Mouse (Mus musculus): ENCODE results near the gene Susd6.
"Not testable (repeated sequence)": the region's sequence is repeated elsewhere in the genome, so short reads cannot be mapped to it uniquely, and the experiment has no call there.

Gene Susd6

DNA sequence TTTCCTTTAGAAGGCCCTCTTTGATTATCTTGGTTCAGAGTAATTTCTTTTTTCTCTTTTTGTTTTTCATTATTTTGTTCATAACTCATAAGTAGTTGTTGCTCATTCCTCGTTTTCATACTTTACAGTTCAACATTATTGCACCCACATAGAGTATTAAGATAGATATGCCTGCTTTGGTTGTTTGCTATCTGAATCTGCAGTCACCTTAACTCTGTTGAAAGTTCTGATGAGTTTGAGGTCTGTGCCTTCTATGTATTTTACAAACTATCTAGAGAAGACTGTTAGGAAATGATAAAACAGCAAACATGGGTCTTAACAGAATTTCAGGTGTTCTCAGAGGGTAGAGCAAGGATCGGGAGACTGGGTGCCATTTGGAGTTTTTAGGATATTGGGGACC, 23.1 kb downstream of the Susd6 start:
- no peak for DNase-seq (ENCODE audit: low spot score)

- DNase-seq (ENCODE audit: low spot score), result no peak
These were observed 23.6 kb downstream of the Susd6 start for GRCm38 (mm10) chr12:80813872-80814271.

DNA sequence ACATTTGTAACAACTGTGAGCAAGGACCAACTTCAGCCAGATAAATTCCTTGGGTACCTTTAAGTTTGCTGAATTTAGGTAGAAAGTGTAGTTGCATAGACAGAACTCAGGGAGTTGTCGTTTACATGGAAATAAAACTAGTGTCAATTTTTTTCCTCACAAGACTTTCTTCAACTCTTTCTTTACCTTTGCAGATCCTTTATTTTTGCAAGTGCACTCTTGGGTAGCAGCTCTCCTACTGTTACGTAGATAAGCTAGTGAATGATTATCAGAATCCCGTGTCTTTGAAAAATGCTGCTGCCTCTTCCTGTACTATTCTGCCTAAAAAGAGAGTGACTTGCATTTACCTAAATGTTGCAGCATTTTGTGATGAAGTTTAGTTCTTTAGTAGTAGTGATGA, 24.2 kb downstream of the Susd6 start:
- no peak for DNase-seq (ENCODE audit: low spot score)

DNA sequence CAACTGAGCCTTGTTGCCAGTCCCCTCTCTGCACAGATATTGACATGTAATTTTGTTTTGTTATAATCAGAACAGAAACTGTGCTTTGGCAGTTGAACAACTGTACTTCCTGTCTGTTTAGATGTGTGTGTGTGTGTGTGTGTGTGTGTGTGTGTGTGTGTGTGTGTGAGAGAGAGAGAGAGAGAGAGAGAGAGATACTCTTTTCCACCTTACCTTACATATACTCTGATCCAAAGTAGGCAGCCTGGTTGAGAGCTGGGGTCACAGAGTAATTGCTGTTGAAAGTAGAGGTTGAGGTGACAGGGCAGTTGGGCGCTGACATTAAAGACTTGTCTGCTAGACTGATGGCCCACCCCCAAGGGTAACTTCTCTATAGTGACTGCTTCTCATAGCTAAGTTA, 25.0 kb downstream of the Susd6 start:
- no peak for DNase-seq (ENCODE audit: low spot score)

DNA sequence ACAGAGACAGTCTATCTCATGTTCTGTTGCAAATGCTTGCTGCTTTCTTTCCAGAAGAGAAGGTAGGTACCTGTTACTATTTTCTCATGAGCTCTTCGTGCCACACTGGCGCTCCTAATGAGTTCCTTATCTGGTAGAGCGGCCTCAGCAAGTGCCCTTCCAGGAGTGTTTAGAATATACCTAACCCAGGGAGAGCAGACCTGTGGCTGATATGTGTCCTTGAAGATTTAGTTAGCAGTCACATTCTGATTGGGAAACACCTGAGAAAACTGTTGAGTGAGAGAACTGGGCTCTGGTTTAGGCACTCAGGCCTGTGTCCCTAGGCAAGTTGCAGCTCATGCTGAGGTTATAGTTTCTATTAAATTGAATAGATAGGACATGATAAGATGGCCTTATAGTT, 25.6 kb downstream of the Susd6 start:
- no peak for DNase-seq (ENCODE audit: low spot score)

DNA sequence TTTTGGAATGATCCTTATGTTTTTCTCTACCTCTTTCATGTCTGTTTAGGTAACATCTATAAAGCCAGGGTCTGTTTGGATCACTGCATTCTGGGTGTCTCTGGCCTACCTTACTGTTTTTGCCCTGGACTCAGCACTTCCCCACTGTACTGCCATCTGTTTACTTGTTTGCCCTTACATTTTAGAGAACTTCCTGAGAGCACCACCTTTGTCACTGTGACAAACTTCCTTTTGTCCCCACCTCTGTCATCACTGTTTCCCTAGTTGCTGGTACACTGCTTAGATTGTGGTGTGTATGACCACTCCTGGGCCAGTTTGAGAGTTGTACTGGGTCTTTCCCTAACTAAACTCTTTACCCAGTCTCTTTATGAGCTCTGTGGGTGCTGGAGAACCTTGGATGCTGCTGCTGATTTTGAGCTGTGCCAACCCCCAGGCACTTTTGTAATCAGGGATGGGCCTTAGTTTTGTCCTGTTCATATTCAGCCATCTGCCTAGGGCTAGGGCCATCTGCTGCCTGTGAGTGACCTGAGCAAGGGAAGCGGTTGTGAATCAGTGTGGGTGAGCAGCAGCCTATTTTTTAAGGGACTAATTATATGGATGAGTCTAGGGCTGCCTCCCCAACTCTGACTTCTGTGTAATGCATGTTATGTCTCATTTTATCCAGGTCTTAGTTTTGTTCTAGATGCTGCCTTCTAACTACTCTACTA, 26.2 kb downstream of the Susd6 start:
- DNase-seq (ENCODE audit: low spot score), result no peak

- DNase-seq (ENCODE audit: low spot score), result no peak
These were observed 27.5 kb downstream of the Susd6 start for GRCm38 (mm10) chr12:80817697-80818235.

DNA sequence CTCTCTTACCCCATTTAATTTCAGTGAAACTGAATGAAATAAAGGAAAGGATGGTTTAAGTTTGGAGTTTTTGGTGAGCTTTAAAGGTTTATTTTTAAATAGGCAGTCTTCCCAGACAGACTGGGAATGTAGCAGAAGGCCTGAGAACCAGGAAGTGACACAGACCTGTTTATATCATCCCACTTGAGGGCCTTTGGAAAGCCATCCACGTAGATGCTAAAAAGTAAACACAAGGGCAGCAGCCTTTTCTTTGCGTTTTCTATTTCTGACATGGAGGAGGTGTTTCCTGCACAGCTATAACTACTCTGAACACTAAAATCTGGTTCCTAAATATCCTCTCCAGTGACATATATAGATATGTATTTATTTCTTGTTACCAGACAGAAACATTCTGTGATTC, 28.7 kb downstream of the Susd6 start:
- not testable (repeated sequence) for DNase-seq (ENCODE audit: low spot score)

GRCm38 (mm10) chr12:80821312-80822007, 31.1 kb downstream of the Susd6 start:
- DNase-seq (ENCODE audit: low spot score), result peak; percentile 48

GRCm38 (mm10) chr12:80822533-80822932, 32.2 kb downstream of the Susd6 start:
- DNase-seq (ENCODE audit: low spot score), result no peak

GRCm38 (mm10) chr12:80824202-80824601, 33.9 kb downstream of the Susd6 start:
- no peak for DNase-seq (ENCODE audit: low spot score)

DNA sequence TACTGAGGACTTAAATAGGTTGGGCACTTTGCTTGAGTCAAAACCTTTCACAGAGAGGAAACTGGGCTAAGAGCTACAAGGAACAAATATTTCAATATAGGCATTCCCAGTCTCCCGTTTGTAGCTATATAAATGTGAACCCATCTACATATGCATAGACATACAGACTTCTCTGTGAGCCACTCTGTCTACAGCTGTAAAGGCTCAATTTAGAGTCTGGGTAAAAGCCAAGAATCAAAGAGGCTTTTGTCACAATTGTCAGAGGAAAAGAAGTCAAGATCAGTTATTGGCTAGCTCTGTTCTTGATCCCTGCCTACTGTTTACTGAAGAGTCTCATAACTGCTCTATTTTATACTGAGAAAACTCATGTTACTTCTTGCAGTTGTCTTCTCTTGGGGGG, 36.1 kb downstream of the Susd6 start:
- DNase-seq (ENCODE audit: low spot score), result no peak

- DNase-seq (ENCODE audit: low spot score), result peak; percentile 69
These were observed 37.2 kb downstream of the Susd6 start for GRCm38 (mm10) chr12:80827464-80828015.

DNA sequence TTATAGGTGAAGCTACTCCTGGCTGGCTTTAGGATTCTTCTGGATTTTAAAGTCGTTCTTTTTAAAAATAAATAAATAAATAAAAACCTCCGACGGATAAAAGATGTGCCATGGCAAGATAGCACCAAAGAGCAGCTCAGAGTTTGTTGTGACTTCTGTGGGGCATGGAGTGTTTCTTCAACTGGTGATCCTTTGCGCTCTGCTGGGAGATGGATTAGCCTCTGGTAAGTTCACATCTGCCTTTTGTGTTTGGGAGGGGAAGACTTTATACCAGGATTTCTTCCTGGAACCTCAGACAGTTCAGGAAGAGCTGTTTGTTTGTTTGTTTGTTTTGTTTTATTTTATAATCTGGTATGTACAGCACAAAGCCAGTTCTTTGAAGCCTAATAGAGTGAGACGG, 37.7 kb downstream of the Susd6 start:
- no peak for DNase-seq (ENCODE audit: low spot score)

DNA sequence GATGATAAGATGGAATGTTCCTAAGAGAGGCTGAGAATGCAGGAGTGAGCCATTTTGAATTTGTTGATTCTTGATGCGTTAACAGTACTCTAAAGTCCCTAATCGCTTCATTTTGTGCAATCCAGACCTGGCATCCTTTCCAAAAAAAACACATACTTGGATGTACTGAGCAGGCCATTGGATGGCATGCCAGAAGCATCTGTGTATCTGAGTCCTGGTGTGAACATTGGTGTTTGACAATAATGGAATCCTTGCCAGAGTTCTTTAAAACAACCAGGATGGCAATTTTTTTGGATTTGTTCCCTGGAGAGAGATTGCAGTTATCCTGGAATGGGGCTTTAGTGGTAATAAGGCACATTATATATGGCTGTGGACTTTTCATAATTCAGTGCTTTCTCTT, 38.6 kb downstream of the Susd6 start:
- DNase-seq (ENCODE audit: low spot score), result no peak

GRCm38 (mm10) chr12:80830211-80830610, 39.9 kb downstream of the Susd6 start:
- DNase-seq (ENCODE audit: low spot score), result no peak

- DNase-seq (ENCODE audit: low spot score), result no peak
These were observed 40.5 kb downstream of the Susd6 start for GRCm38 (mm10) chr12:80830820-80831219.

GRCm38 (mm10) chr12:80832313-80832712, 42.0 kb downstream of the Susd6 start:
- DNase-seq (ENCODE audit: low spot score), result no peak

GRCm38 (mm10) chr12:80833541-80833940, 43.2 kb downstream of the Susd6 start:
- no peak for DNase-seq (ENCODE audit: low spot score)

- no peak for DNase-seq (ENCODE audit: low spot score)
These were observed 44.0 kb downstream of the Susd6 start for GRCm38 (mm10) chr12:80834156-80834900.

DNA sequence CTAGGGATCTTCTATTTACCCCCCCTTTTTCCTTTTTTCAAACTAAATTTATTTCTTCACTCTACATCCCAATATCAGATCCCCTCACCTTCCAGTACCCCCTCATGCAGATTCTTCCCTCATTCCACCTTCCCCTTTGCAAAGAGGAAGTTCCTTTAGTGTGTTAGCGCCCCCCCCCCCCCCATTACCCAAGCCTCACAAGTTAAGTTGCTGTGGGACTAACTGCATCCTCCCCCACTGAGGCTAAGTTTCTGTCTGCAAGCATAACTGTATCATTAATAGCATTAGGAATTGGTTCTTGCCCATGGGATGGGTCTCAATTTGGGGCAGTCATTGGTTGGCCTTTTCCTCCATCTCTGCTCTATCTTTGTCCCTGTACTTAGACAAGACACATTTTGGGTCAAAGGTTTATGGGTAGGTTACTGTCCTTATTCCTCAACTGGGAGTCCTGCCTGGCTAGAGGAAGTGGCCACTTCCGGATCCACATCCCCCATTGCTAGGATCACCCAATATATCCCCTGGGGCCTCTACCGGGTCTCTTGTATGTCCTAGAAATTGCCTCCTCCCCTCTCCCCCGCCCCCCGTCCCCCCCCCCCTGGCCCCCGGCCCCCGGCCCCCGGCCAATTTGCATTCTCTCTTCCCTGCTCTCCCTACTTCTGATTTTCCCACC, 44.7 kb downstream of the Susd6 start:
- DNase-seq (ENCODE audit: low spot score), result no peak

- no peak for DNase-seq (ENCODE audit: low spot score)
These were observed 47.3 kb downstream of the Susd6 start for GRCm38 (mm10) chr12:80837614-80838013.
